ENCODE assay signal across 14 mouse cellular contexts in genomic region chr10:84936832-84937515, GRCm38 (mm10).
"Had no signal": no experiment of that assay in that cellular context is flagged by ENCODE, and none has a peak within 500 bp of the region (broad histone marks: within the 10 kb centered on the region; RNA-seq: fewer than 3 reads in every experiment).

No protein-coding gene starts in this region.

- H3K4me1 ChIP-seq: liver, embryonic 15.5 days; midbrain, embryonic 15.5 days; neural tube, embryonic 12.5 days had no signal

- H3K27ac ChIP-seq: left cerebral cortex, adult 2 months; limb, embryonic 10.5 days; liver, embryonic 15.5 days; midbrain, embryonic 10.5 days; midbrain, embryonic 15.5 days; neural tube, embryonic 12.5 days had no signal

- H3K4me3 ChIP-seq: left cerebral cortex, adult 2 months; limb, embryonic 10.5 days; liver, embryonic 15.5 days; midbrain, embryonic 10.5 days; midbrain, embryonic 15.5 days; neural tube, embryonic 12.5 days had no signal

- H3K36me3 ChIP-seq: liver, embryonic 15.5 days; midbrain, embryonic 15.5 days had no signal

- ATAC-seq: lung, postnatal 0 days; midbrain, embryonic 15.5 days had no signal

- H3K27me3 ChIP-seq: liver, embryonic 15.5 days; midbrain, embryonic 15.5 days; neural tube, embryonic 12.5 days had no signal

- H3K4me2 ChIP-seq: liver, embryonic 11.5 days; liver, embryonic 15.5 days; midbrain, embryonic 15.5 days; neural tube, embryonic 12.5 days had no signal

- H3K9ac ChIP-seq: liver, embryonic 15.5 days; midbrain, embryonic 15.5 days; neural tube, embryonic 12.5 days had no signal

- H3K9me3 ChIP-seq: limb, embryonic 10.5 days; liver, embryonic 15.5 days; midbrain, embryonic 10.5 days; midbrain, embryonic 15.5 days; neural tube, embryonic 12.5 days had no signal

- DNase-seq: kidney, postnatal 25 days; lung, adult 2 months; lung, postnatal 4 days; spleen, adult 18-20 months; thymus, adult 2 months; thymus, postnatal 25 days had no signal
